Mouse (Mus musculus) left cerebral cortex, postnatal 4 days (tissue): ENCODE results near the gene Iqgap2. TPM values are rescaled to one million over a fixed set of nuclear protein-coding genes. Genes with fewer than 3 reads are reported as not detected.

Experiments
- DNase-seq: peaks from one replicate; pipeline ENCODE4 v3.0.0-alpha.2; 2022
- intact Hi-C: fragments of 180-260 bp; cut with DNase I; formaldehyde crosslinking; loops from one replicate; pipeline ENCODE4 v1.15.1; 2025
- total RNA-seq, 2 experiments: library from RNA; stranded (reverse); gene quantifications; 2 replicates each; pipeline ENCODE4 v1.2.3; 2021

Iqgap2 gene
- total RNA-seq, 2 experiments from 2014 or later, result 6.6 to 7.1 TPM

DNA sequence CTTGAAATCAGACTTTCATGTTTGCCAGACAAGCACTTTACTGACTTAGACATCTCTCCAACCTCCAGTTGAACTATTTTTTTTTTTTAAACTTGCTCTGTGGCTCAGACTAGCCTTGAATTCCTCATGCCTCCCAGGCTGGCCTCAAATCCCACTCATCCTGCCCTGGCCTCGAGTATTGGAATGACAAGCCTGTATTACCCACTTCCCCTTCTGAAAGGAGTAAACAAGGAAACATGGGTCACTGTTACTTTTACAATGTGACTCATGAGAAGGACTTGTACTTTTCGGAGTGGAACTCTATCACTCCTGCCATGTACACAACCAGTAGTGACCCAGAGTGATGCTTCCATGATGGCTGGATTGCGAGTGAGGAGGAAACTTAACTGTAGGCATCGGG, 3.6 kb downstream of the Iqgap2 start:
- no peak for DNase-seq
- intact Hi-C loops, result loop anchor here (10.0 kb wide), 1 partner anchor 113 kb away; no protein-coding TSS in a partner anchor

DNA sequence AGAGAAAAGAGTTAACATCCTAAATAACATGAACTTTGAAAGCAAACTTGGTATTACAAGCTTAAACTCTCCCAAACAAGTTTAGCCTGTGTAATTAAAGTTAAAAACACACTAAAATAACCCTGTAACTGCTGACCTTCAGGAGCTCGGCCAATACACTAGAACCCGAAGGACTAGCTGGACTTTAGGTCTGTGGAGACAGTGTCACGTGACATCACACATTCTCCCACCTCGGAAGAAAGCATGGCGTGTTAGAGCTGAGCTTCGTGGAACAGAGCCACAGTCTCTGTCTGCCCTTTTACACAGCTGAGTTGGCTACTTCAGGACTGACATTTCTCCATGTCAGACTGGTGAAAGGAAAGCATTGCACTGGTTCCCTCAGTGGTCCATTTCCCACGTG, 4.3 kb downstream of the Iqgap2 start:
- DNase-seq, result no peak
- intact Hi-C loops, result loop anchor here (10.0 kb wide), 1 partner anchor 113 kb away; no protein-coding TSS in a partner anchor

DNA sequence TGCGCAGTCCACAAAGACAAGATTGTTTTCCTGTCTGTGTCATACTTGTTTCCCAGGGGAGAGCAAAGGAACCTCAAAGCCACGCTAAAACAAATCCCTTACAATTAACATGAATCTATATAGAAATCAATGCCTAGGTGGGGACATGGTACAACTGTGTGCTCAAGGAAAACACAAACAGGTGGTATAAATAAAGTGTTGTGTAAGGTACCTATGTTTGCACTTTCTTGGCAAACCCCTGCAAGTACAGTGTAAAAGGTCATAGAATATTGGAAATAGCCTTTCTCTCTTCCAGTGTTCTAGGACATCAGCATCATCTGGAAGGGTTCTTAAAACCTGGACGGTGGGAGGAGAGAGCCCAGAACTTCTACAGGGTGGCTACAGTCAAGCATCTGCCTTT, 7.3 kb downstream of the Iqgap2 start:
- DNase-seq, result no peak
- intact Hi-C loops, result loop anchor here (10.0 kb wide), 1 partner anchor 110 kb away; no protein-coding TSS in a partner anchor

- DNase-seq, result no peak
- intact Hi-C loops, result loop anchor here (10.0 kb wide), 1 partner anchor 107 kb away; no protein-coding TSS in a partner anchor
Observed at GRCm38 (mm10) chr13:95882001-95882400, 9.7 kb downstream of the Iqgap2 start.

DNA sequence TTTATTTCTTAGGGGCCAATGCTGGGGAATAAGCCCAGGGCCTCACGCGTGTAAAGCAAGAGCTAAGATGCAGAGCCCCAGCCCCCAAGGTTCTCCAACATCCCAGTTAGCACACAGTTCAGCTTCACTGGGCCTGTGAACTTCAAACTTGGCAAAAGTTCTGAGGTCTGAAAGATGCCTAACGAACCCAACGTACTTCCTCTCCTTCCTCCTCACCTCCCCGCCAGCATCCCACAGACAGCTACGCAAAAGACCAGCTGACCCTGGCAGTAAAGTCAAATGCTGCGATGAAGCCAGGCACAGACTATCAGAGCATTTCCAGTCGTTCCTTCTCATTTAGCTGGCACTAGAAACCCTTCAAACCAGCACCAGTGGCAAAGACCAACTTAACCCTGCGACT, 10.3 kb downstream of the Iqgap2 start:
- no peak for DNase-seq
- intact Hi-C loops, result loop anchor here (10.0 kb wide), 1 partner anchor 107 kb away; no protein-coding TSS in a partner anchor

GRCm38 (mm10) chr13:95880633-95881032, 11.1 kb downstream of the Iqgap2 start:
- DNase-seq, result no peak
- intact Hi-C loops, result loop anchor here (10.0 kb wide), 1 partner anchor 106 kb away; no protein-coding TSS in a partner anchor

GRCm38 (mm10) chr13:95871993-95872392, 19.7 kb downstream of the Iqgap2 start:
- DNase-seq, result no peak
- intact Hi-C loops, result no loop called here

DNA sequence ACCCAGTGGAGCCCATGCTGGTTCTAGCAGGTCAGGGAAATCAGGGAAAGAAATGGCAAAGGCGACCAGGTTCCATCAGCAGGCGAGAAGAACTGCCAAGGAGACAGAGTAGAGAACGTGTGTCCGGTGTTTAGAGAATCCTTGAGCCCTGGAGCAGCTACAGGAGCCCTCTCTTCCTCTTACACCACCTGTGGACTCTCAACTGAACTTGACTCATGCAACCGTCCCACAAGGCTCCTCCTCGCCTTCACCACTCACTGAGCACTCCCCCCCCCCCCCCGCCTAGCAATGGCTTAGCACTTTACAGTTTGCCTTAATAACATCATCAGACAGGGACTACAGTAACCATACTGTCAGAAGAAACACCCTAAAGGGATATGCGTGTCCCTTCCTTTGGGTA, 21.1 kb downstream of the Iqgap2 start:
- DNase-seq, result no peak
- intact Hi-C loops, result no loop called here

DNA sequence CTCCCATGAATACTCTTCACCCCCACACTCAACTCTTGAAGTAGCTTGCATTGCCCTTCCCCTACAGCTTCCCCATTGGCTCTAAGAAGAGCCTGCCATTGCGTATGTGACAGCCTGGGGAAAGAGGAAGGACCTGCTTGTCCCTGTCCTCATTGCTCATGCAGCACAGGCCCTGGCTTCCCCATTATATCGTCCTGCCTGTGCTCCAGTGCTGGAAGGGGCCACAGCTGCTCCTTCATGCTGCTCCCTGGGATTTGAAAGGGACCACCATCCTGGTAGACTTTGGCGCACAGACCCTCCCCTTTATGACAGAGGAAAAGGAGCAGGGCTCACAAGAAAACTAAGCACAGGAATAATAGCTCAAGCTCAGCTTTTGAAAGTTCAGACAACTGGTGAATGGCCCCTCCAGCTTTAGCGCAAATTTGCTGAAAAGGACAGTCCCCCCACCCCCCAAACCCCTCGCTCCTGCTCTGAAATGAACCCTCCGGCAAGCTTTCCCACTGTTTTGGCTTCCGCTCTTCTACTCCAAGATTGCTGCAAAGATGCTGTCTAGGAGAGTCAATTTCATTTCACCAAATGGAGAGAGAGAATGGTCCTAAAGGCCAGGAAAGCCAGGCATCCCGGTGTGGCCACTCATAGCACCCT, 22.7 kb downstream of the Iqgap2 start:
- intact Hi-C loops, result no loop called here
- no peak for DNase-seq

DNA sequence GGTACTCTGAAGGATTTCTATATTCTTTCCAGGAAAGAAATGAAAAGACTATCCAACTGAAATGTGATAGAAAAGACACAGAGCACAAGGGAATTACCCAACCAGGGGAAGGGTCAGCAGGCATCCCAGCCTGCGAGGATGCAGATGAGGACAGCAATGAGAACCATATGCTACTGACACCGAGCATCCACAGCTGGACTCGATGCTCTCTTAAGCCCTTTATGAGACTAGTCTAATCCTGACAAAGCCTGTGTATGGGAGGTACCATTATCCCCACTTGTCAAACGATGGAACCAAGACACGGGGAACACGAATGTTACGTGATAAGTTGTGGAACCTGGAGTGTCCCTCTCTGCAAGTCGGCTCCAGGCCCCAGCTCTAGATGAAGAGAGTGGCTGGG, 29.5 kb downstream of the Iqgap2 start:
- intact Hi-C loops, result no loop called here
- DNase-seq, result no peak

DNA sequence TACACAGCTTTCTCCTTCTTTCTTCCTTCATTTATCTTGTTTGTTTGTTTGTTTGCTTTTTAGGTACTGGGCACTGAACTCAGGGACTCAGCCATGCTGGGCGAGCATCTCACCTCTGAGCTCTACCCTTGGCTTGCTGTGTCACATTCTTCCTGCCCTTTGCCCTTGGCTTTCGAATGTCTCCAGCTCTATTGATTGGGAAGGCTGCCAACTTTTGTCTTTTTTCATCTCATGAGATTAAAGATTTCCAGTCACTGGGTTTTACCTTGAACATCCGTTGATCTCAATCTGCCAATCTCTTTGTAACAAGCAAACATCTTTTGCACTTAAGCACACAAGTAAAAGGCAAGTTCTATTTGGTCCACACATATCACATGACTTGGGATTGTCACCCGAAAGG, 32.5 kb downstream of the Iqgap2 start:
- no peak for DNase-seq
- intact Hi-C loops, result no loop called here

DNA sequence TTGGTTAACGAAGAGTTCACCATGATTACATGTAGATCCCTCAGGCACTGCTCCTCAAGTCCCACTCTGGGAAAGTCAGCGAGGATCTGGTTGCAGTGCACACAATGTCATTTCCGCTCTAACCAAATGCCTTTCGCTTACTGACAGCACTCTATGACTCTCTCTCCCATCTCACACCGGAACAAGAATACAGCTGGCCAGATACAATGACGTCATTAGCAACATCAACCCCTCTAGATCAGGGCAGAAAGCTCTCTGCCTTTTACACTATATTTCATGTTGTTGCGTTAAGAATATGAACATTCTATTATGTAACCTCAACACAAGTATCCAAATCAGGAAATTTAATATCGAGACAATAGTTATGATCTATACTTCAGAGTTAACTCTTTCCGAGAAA, 32.9 kb downstream of the Iqgap2 start:
- intact Hi-C loops, result no loop called here
- no peak for DNase-seq

DNA sequence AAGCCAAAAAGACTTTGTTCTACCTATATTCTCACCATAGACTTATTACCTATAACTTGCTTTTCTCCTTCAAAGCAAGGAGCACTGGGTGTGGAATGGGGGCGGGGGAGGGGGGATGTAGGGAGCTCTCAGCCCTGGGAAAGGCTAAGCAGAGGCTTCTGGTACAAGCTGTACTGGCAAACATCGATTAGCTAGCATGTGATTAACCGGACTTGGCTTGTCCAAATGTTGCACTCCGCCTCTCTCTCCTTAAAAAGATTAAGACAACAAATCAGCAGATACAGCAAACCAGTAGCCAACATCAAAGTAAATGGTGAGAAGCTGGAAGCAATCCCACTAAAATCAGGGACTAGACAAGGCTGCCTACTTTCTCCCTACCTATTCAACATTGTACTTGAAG, 36.2 kb downstream of the Iqgap2 start:
- DNase-seq, result no peak
- intact Hi-C loops, result no loop called here

DNA sequence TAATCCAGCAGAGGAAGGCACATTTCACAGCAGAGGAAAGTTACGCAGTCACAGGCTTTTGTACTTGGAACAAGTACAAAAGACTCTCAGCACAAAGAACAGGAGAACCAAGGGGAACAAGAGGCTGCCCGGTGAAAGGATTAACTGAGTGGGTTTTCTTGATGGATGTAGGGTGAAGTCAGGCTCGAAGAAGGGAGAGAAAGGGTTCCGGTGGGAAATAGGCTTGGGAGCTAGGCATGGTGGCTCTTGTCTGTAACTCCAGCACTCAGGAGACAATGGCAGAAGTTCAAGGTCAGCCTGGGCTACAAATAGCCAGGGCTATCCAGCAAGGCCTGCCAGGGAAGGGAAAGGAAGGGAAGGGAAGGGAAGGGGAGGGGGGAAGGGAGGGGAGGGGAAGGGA, 40.1 kb downstream of the Iqgap2 start:
- intact Hi-C loops, result no loop called here
- no peak for DNase-seq

DNA sequence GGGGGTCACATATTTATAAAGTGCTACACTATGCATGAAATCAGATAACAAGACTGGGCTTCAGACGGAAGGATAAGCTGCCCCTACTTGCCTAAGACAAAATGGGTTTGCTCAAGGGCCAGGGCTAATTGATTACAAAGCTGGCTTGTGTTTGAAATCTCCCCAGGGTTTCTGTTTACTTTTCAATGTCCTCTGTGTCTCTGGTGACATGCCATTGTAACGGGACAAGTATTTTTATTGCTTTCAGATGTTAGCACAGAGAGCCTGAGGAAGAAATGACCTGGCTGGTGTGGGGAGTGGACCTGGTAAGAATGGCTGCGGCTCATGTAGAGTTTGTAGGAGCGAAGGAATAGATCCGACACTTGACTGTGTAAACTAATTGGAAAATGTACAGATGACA, 41.3 kb downstream of the Iqgap2 start:
- DNase-seq, result no peak
- intact Hi-C loops, result no loop called here

- intact Hi-C loops, result no loop called here
- DNase-seq, result peak; percentile 29
Observed at GRCm38 (mm10) chr13:95849501-95850007, 42.2 kb downstream of the Iqgap2 start.

DNA sequence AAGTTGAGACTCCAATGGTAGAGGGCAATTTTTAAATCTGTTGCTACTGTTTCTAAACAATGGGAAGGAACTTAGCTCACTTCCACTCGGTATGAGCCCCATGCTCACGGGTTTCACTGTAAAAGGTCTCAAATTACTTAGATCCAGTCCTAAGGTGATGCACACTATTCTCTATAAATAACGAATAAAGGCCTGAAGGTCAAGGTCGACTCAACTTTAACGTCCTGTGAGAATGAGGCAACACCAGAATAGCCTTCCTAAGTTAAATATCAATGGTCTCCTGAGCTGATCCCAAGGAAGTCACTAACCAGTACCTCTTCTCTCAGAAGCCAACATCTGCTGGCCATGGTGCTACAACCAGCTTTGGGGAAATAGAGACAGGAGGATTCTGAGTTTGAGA, 45.4 kb downstream of the Iqgap2 start:
- DNase-seq, result no peak
- intact Hi-C loops, result no loop called here

DNA sequence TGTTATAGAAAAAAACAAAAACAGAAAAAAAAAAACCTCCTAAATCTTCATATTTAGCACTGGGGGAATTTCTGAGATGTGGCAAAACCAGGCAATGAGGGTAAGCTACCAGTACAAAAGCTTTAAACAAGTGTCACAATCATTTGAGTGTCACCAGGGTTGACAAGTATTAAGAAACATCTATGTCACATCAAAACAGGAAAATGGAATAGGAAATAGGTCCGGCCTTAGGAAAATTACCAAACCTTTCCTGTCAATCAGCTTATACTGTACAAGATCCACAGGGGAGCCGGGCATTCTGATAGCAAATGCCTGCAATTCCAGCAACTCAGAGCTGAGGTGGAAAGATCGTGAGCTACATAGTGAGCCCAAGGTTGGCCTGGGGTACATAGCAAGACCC, 46.8 kb downstream of the Iqgap2 start:
- no peak for DNase-seq
- intact Hi-C loops, result no loop called here

DNA sequence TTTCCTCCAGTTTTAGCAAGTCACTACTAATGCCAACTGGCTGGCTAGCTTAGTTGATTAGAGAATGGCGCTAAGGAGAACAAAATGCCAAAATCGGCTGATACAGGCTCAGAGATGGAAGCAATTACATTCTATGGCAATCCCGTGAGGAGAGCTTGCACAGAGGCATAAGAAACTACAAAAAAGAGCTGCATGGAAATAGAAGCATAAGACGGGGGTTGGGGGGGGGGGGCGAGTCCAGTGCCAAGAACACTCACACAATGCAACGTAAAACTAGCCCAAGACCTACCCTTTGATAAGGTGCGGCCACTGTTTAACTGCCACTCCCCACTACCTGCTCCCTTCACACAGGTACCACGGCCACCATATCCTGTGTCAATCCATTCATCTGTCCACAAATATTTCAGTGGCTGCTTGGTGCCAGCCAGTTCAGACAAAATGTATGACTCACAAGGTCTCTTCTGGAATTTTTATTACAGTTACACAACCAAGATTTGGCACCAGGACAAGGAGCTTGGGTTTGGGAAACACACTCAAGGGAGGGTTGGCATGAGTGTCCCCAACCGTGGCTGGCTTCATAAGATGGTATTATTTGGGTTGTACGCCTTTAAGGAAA, 48.2 kb downstream of the Iqgap2 start:
- intact Hi-C loops, result no loop called here
- DNase-seq, result no peak

DNA sequence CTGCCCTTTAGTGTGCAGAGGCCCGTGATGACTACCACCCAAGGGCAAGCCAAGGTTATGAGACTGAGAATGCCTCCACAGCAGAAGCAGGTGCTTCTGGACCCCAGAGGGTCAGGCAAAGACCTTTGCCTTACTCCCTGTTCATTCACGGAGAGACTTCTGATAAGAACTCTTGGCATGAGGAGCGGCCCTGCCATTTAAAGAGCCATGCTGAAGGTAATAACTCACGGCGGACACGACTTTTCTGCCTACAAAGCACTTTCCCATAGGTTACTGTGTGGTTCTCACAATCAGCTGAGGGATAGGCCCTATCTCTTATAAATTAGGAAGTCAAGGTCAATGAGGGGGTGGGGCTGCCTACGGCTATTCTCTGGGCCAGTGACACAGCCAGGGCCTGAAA, 48.9 kb downstream of the Iqgap2 start:
- intact Hi-C loops, result no loop called here
- no peak for DNase-seq

DNA sequence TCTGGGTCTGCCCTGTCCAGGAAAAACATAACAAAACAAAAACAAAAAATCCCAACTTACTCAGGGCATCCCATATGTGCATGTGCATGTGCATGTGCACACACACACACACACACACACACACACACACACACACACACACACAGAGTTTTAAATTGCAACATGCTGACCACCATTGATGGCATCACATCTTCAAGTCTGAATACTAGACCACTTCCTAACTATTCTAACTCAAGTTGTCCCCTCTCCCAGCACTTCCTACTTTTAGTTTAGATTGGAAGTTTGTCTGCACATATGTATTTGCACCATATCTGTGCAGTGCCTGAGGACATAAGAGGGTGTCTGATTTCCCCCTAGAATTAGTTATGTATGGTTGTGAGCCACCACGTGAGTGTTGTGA, 49.8 kb downstream of the Iqgap2 start:
- intact Hi-C loops, result no loop called here
- DNase-seq, result no peak

- no peak for DNase-seq
- intact Hi-C loops, result no loop called here
Observed at GRCm38 (mm10) chr13:95836944-95837343, 54.8 kb downstream of the Iqgap2 start.
